Mouse (Mus musculus): Measurements from ENCODE around the gene Wnt3.

- TF ChIP-seq CTCF (conservative IDR thresholded peaks at IDR 0.05; ENCODE audit: insufficient read depth, insufficient read length, low read depth, low read length) (no peak), POLR2A (IDR thresholded peaks at IDR 0.05; ENCODE audit: low read depth, low read length) (no peak)
Observed at GRCm38 (mm10) chr11:103773387-103774227, at the start of gene Wnt3.
